Mouse (Mus musculus): ENCODE data around the gene Pim2.
"Not testable (repeated sequence)": the region's sequence is repeated elsewhere in the genome, so short reads cannot be mapped to it uniquely, and the experiment has no call there.

Pim2 gene

GRCm38 (mm10) chrX:7907735-7908134 is 29.7 kb downstream of the Pim2 start, which contains the start of gene Gm10491:
Gm10491 (minus strand) TSS chrX:7907835.
- no peak for DNase-seq (ENCODE audit: low spot score in 2 of 2)

GRCm38 (mm10) chrX:7909242-7909641 is 31.2 kb downstream of the Pim2 start, which contains the start of gene Gm10490:
Gm10490 (plus strand) TSS chrX:7909542.
- not testable (repeated sequence) for DNase-seq (ENCODE audit: low spot score in 2 of 2)

DNA sequence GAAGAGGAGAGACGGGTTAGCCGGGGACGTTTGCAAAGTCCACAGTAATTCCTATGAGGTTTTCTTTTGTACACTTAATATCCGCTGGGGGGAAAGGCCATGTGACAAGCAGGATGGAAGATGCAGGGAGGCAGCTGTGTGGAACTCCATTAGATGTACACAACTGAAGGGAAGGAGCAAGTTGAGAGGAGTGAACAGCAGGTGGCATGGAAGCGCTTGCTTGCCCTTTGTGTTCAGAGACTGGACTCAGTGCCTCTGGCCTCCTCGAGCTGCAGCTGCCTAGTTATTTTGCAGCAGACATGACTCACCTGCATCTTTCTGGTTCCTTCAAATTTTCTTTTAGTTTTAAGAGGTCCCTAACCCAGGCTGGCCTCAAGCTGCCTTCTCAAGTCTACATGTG is 32.4 kb downstream of the Pim2 start:
- no peak for DNase-seq (ENCODE audit: low spot score in 2 of 2)

- DNase-seq (ENCODE audit: low spot score in 2 of 2), result peak in 1 of 2 experiments; percentile 38
These were observed 37.6 kb downstream of the Pim2 start for GRCm38 (mm10) chrX:7915669-7916068.

DNA sequence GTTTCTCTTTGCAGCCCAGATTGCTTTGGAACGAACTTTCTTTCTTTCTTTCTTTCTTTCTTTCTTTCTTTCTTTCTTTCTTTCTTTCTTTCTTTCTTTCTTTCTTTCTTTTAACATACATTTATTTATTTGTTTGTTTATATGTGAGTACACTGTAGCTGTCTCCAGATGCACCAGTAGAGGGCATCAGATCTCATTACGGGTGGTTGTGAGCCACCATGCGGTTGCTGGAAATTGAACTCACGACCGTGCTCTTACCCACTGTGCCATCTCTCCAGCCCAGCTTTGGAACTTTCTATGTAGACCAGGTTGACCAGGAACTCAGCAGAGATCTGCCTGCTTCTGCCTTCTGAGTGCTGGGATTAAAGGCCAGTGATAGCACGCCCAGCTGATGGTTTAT is 39.9 kb downstream of the Pim2 start:
- DNase-seq (ENCODE audit: low spot score in 2 of 2), result not testable (repeated sequence)

DNA sequence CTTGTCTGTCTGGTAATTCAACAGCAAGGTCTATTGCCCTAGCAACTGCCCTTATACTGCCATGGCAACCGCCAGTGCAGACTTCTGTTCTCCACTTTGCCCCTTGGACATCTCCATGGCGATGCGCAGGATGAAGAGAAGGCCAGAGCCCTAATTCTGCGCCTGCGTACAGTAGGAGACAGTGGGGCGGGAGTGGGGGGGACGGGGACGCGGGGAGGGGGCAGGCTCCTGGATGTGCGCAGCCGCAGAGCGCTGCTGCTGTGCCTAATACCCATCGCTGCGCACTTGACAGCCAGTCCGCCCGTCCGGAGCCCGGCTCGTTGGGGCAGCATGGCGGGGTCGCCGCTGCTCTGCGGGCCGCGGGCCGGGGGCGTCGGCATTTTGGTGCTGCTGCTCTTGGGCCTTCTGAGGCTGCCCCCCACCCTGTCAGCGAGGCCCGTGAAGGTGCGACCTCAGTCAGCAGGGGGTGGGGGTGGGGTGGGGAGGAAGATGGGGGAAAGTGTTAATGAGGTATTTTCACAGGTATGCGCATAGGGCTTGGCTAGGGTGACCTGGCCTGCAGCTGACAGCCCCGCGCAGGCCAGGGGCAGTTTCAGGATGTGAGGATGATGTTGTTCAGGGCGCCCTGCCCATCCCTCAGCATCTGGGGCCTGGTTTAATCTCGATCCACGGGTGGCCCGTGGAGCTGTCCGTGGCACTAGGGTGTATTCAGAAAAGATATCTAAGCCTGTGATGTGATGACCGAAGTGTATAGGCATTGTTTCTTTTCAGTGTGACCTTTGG is 41.7 kb downstream of the Pim2 start, which contains the start of gene Pcsk1n:
Gene Pcsk1n, plus strand, starts transcription at position 222 of the 783 bp plus-strand sequence.
- peak; percentile 70 to 74 for DNase-seq (ENCODE audit: low spot score in 2 of 2)

GRCm38 (mm10) chrX:7922032-7922431 is 44.0 kb downstream of the Pim2 start:
- peak in 1 of 2 experiments; percentile 38 for DNase-seq (ENCODE audit: low spot score in 2 of 2)

- no peak for DNase-seq (ENCODE audit: low spot score in 2 of 2)
These were observed 48.2 kb downstream of the Pim2 start for GRCm38 (mm10) chrX:7926266-7926665.

- no peak for DNase-seq (ENCODE audit: low spot score in 2 of 2)
These were observed 49.1 kb downstream of the Pim2 start for GRCm38 (mm10) chrX:7927116-7927515.

GRCm38 (mm10) chrX:7928270-7928790 is 50.3 kb downstream of the Pim2 start, which contains the start of gene Eras:
Eras (minus strand) TSS chrX:7928607.
- no peak for DNase-seq (ENCODE audit: low spot score in 2 of 2)
